Mouse (Mus musculus): Measurements from ENCODE around the gene Enoph1. TPM values are rescaled to one million over a fixed set of nuclear protein-coding genes. Genes with fewer than 3 reads are reported as not detected.

The Enoph1 gene
- polyA plus RNA-seq, 1 experiment from 2014 or later, result 27.9 TPM

DNA sequence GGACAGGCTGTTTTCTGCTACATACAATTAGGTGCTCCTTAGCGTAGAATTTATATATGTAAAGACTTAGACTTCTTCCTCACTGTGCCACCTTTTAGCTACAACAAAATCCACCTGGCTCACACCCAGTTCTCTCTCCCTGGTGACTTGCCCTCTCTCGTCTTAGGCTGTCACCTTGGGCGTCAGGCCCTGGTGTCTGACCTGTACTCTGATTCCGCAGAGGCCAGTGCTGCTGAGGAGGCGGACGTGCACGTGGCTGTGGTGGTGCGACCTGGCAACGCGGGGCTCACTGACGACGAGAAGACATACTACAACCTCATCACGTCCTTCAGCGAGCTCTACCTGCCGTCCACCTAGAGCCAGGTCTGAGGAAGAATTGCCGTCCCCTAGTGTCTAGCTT is 27.8 kb downstream of the Enoph1 start:
- ATAC-seq, result no peak
- TF ChIP-seq EP300 (IDR thresholded peaks at IDR 0.05), result no peak
- Histone ChIP-seq H3K4me2 (replicated peaks; ENCODE audit: low read depth, low read length) (no peak overlapping the region), H3K4me1 (ENCODE audit: insufficient read depth, low read depth, low read length) (no peaks in the 10 kb centered on the region), H3K27ac (ENCODE audit: low read length) (no peak overlapping the region), H3K9me3 (ENCODE audit: low read length) (no peaks in the 10 kb centered on the region), H3K27me3 (replicated peaks; ENCODE audit: insufficient read depth, low read length) (no peaks in the 10 kb centered on the region), H3K4me3 (ENCODE audit: low read depth, low read length) (no peak overlapping the region), H3K9ac (replicated peaks; ENCODE audit: low read depth) (no peak overlapping the region), H3K36me3 (ENCODE audit: insufficient read depth, low read length) (peaks cover under 1% of the 10 kb centered on the region; the same call in 1 of the 2 replicates)
- no peak for DNase-seq (ENCODE audit: low spot score)
- 91% methylated on average over 16 of the region's 16 CpGs for WGBS

DNA sequence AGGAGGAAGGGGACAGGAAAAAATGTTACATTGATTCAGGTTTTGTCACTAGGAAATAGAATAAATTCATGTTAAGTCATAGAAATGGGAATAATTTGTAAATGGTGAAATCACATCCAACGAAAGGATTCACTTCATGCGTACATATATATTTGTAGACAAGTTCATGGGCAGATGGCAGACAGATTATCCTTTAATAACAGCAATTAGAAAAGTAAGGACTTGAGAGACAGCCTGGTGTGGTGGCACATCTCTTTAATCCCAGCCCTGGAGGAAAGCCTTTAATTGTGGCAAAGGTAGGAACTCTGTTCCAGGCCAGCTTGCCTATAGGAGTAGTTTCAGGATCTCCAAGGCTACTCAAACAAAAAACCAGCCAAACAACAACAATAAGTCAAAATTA is 29.7 kb downstream of the Enoph1 start:
- no peaks in the 10 kb centered on the region for H3K4me1 ChIP-seq (ENCODE audit: insufficient read depth, low read depth, low read length)
- no peak overlapping the region for H3K4me2 ChIP-seq (replicated peaks; ENCODE audit: low read depth, low read length)
- no peak overlapping the region for H3K9ac ChIP-seq (replicated peaks; ENCODE audit: low read depth)
- no peaks in the 10 kb centered on the region for H3K9me3 ChIP-seq (ENCODE audit: low read length)
- TF ChIP-seq EP300 (IDR thresholded peaks at IDR 0.05) (no peak), CTCF (IDR thresholded peaks at IDR 0.05) (no peak)
- ATAC-seq, result no peak
- H3K27ac ChIP-seq (ENCODE audit: low read length), result no peak overlapping the region
- H3K36me3 ChIP-seq (ENCODE audit: insufficient read depth, low read length), result no peaks in the 10 kb centered on the region; the same call in 1 of the 2 replicates
- no peak for DNase-seq (ENCODE audit: low spot score)
- H3K4me3 ChIP-seq (ENCODE audit: low read depth, low read length), result no peak overlapping the region
- WGBS, result 100% methylated on average over 2 of the region's 2 CpGs
- no peaks in the 10 kb centered on the region for H3K27me3 ChIP-seq (replicated peaks; ENCODE audit: insufficient read depth, low read length)

DNA sequence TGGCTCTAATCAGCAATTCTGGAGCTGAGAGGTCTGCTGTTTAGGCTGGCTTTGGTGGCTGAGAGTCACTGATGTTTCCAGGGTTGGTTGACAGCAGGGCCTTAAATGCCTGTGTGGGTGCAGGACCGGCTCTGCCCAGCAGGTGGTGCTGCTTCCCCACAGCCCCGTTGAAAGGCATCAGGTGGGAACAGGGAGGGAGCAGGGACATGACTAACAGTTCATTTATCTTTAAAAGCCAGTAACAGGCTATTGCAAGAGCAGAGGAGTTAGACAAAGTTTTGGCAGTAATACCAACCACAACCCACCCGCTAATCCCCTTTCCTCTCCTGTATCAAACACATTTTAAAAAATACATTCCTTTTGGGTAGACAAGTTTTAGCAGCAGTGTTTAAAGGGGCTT is 30.5 kb downstream of the Enoph1 start:
- Histone ChIP-seq H3K9ac (replicated peaks; ENCODE audit: low read depth) (no peak overlapping the region), H3K36me3 (ENCODE audit: insufficient read depth, low read length) (no peaks in the 10 kb centered on the region; the same call in 1 of the 2 replicates), H3K9me3 (ENCODE audit: low read length) (no peaks in the 10 kb centered on the region), H3K4me3 (ENCODE audit: low read depth, low read length) (no peak overlapping the region), H3K4me2 (replicated peaks; ENCODE audit: low read depth, low read length) (no peak overlapping the region), H3K4me1 (ENCODE audit: insufficient read depth, low read depth, low read length) (no peaks in the 10 kb centered on the region), H3K27ac (ENCODE audit: low read length) (no peak overlapping the region), H3K27me3 (replicated peaks; ENCODE audit: insufficient read depth, low read length) (no peaks in the 10 kb centered on the region)
- 22% methylated on average over 3 of the region's 3 CpGs for WGBS
- DNase-seq (ENCODE audit: low spot score) (peak; percentile 81), ATAC-seq (peak; percentile 78)
- no peak for TF ChIP-seq EP300 (IDR thresholded peaks at IDR 0.05)
- peak; percentile 98 for TF ChIP-seq CTCF (IDR thresholded peaks at IDR 0.05)

DNA sequence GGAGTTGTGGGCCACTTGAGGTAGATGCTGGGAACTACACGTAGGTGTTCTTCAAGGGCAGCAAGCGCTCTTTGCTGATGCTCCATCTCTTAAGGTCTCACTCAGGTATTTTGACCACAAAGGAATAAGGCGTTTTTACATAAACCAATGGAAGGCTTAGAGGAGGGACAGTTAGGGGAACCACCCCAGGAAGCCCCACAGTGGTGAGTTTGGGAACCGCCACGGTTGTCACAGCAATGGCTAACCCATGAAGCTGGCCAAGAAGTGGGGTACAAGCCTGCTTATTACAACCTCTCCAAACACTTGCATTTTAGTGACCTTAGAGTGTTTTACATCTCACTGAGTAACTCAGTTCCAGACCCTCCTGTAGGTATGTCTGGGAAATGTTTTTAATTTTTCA is 31.8 kb downstream of the Enoph1 start:
- Histone ChIP-seq H3K27ac (ENCODE audit: low read length) (no peak overlapping the region), H3K4me3 (ENCODE audit: low read depth, low read length) (no peak overlapping the region), H3K9me3 (ENCODE audit: low read length) (no peaks in the 10 kb centered on the region), H3K4me1 (ENCODE audit: insufficient read depth, low read depth, low read length) (no peaks in the 10 kb centered on the region), H3K9ac (replicated peaks; ENCODE audit: low read depth) (no peak overlapping the region), H3K36me3 (ENCODE audit: insufficient read depth, low read length) (no peaks in the 10 kb centered on the region; the same call in 1 of the 2 replicates), H3K4me2 (replicated peaks; ENCODE audit: low read depth, low read length) (no peak overlapping the region), H3K27me3 (replicated peaks; ENCODE audit: insufficient read depth, low read length) (no peaks in the 10 kb centered on the region)
- ATAC-seq, result no peak
- DNase-seq (ENCODE audit: low spot score), result no peak
- 90% methylated on average over 5 of the region's 5 CpGs for WGBS
- no peak for TF ChIP-seq CTCF (IDR thresholded peaks at IDR 0.05)
- TF ChIP-seq EP300 (IDR thresholded peaks at IDR 0.05), result no peak

DNA sequence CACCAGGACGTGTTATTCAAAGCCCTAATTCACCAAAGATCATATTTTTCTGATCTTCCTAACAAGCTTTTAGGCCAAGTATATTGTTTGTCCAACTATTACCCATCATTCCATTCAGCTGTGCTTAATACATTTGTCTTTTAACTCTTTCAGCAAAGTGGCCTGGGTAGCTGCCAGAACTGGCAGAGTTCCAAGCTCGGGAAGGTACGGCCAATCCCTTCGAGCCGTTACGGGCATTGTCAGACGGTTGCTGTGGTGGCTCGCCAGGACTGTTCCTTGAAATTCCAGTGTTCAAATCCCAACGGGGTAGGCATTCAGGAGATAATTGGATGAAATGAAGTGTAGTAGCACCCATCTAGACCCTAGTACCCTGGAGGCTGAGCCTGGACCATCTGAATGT is 32.8 kb downstream of the Enoph1 start:
- Histone ChIP-seq H3K27ac (ENCODE audit: low read length) (no peak overlapping the region), H3K9me3 (ENCODE audit: low read length) (no peaks in the 10 kb centered on the region), H3K27me3 (replicated peaks; ENCODE audit: insufficient read depth, low read length) (no peaks in the 10 kb centered on the region), H3K4me3 (ENCODE audit: low read depth, low read length) (no peak overlapping the region), H3K36me3 (ENCODE audit: insufficient read depth, low read length) (no peaks in the 10 kb centered on the region), H3K4me2 (replicated peaks; ENCODE audit: low read depth, low read length) (no peak overlapping the region), H3K9ac (replicated peaks; ENCODE audit: low read depth) (no peak overlapping the region), H3K4me1 (ENCODE audit: insufficient read depth, low read depth, low read length) (no peaks in the 10 kb centered on the region)
- TF ChIP-seq EP300 (IDR thresholded peaks at IDR 0.05) (no peak), CTCF (IDR thresholded peaks at IDR 0.05) (no peak)
- ATAC-seq (no peak), DNase-seq (ENCODE audit: low spot score) (no peak)
- 63% methylated on average over 9 of the region's 9 CpGs for WGBS

DNA sequence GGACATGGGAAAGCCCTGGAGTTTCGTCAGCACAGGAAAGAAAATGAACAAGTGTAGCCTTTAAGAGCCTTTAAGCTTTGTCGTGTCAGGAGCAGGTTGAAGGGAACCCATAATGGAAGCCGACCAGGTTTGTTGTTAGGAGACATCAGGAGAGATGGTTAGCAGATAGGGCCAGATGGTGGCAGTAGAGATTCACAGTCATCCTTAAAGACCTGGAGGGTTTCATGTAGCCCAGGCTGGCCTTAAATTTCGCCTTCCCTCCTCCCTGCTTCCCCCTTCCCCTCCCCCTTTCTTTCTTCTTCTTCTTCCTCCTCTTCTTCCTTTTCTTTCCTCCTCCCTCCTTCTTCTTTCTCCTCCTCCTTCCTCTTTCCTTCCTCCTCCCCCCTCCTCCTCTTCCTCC is 34.8 kb downstream of the Enoph1 start:
- TF ChIP-seq CTCF (IDR thresholded peaks at IDR 0.05), result peak; percentile 55
- no peak for TF ChIP-seq EP300 (IDR thresholded peaks at IDR 0.05)
- 56% methylated on average over 4 of the region's 4 CpGs for WGBS
- Histone ChIP-seq H3K9ac (replicated peaks; ENCODE audit: low read depth) (no peak overlapping the region), H3K9me3 (ENCODE audit: low read length) (no peaks in the 10 kb centered on the region), H3K4me2 (replicated peaks; ENCODE audit: low read depth, low read length) (no peak overlapping the region), H3K36me3 (ENCODE audit: insufficient read depth, low read length) (no peaks in the 10 kb centered on the region), H3K4me3 (ENCODE audit: low read depth, low read length) (no peak overlapping the region), H3K27ac (ENCODE audit: low read length) (no peak overlapping the region), H3K4me1 (ENCODE audit: insufficient read depth, low read depth, low read length) (no peaks in the 10 kb centered on the region), H3K27me3 (replicated peaks; ENCODE audit: insufficient read depth, low read length) (no peaks in the 10 kb centered on the region)
- DNase-seq (ENCODE audit: low spot score) (no peak), ATAC-seq (no peak)
